Mouse (Mus musculus) thymus, adult 2 months (tissue): ENCODE measurements around the gene Sema6c. TPM values are rescaled to one million over a fixed set of nuclear protein-coding genes. Genes with fewer than 3 reads are reported as not detected.

Source experiments
- DNase-seq: peaks from one replicate; pipeline ENCODE4 v3.0.0; 2021
- H3K27ac ChIP-seq: fragments of 200-500 bp; 2 replicates; pipeline ENCODE4 v1.5.1; 2012; ENCODE audit warnings: low read length, control low read depth; ENCODE audit not compliant: control insufficient read depth, insufficient read depth
- H3K27me3 ChIP-seq: fragments of 200-500 bp; 2 replicates; pipeline ENCODE4 v1.6.1; 2012; ENCODE audit warnings: mild to moderate bottlenecking, low read length, moderate library complexity, mixed read lengths; ENCODE audit not compliant: control insufficient read depth, insufficient read depth
- H3K36me3 ChIP-seq: fragments of 200-500 bp; 2 replicates; pipeline ENCODE4 v1.6.1; 2012; ENCODE audit warnings: mild to moderate bottlenecking, low read length, moderate library complexity; ENCODE audit not compliant: control insufficient read depth, insufficient read depth
- H3K4me1 ChIP-seq: fragments of 200-500 bp; replicated peaks from 2 replicates; pipeline ENCODE4 v1.6.1; 2012; ENCODE audit warnings: low read length; ENCODE audit not compliant: control insufficient read depth, insufficient read depth
- H3K4me3 ChIP-seq: fragments of 200-500 bp; 2 replicates; pipeline ENCODE4 v1.5.1; 2012; ENCODE audit warnings: mild to moderate bottlenecking, low read length, control low read depth, moderate library complexity; ENCODE audit not compliant: control insufficient read depth, insufficient read depth
- CTCF ChIP-seq: fragments of 200-500 bp; IDR thresholded peaks from 2 replicates; pipeline ENCODE4 v1.5.1; 2012; ENCODE audit warnings: mild to moderate bottlenecking, control low read depth, low read length, moderate library complexity, borderline replicate concordance; ENCODE audit not compliant: control insufficient read depth, poor library complexity, insufficient read depth; ENCODE audit errors: extremely low read depth
- POLR2A ChIP-seq: fragments of 200-500 bp; IDR thresholded peaks from 2 replicates; pipeline ENCODE4 v1.6.1; 2012; ENCODE audit warnings: mild to moderate bottlenecking, low read length, control low read depth, moderate library complexity; ENCODE audit not compliant: control insufficient read depth, poor library complexity, insufficient read depth; ENCODE audit errors: extremely low read depth
- WGBS: fragments of 180-500 bp; shearing (Covaris S2); methylation state at CpG from one replicate; pipeline ENCODE4 v1.1.7; 2018; 5-methylcytosine and 5-hydroxymethylcytosine counted together
- polyA plus RNA-seq: library from polyadenylated mRNA; depleted of rRNA; stranded (reverse); fragments of >200 nt; gene quantifications from 2 replicates; pipeline ENCODE4 v1.2.3, GENCODE M21; 2012

Gene Sema6c
- polyA plus RNA-seq, 1 experiment, result 12.0 TPM

GRCm38 (mm10) chr3:95141952-95142616, 18.2 kb upstream of the Sema6c start, which contains the start of gene Tnfaip8l2:
Gene Tnfaip8l2, minus strand, starts transcription at chr3:95142360.
- peak; percentile 64 for DNase-seq
- peak within 1 kb of the TSS; percentile 97 for H3K27ac ChIP-seq
- H3K4me3 ChIP-seq, result peak within 1 kb of the TSS; percentile 42
- no peaks in the 10 kb centered on the region for H3K27me3 ChIP-seq
- H3K36me3 ChIP-seq, result peaks cover 11% of the 10 kb centered on the region; the same call in 1 of the 2 replicates
- WGBS, result 21% methylated on average over 10 of the region's 10 CpGs
- TF ChIP-seq CTCF, result no peak
- no peak for TF ChIP-seq POLR2A
- peaks cover 32% of the 10 kb centered on the region for H3K4me1 ChIP-seq

- H3K4me1 ChIP-seq, result peaks cover 32% of the 10 kb centered on the region
- peaks cover 11% of the 10 kb centered on the region; the same call in 1 of the 2 replicates for H3K36me3 ChIP-seq
- H3K27me3 ChIP-seq, result no peaks in the 10 kb centered on the region
- TF ChIP-seq POLR2A (no peak), CTCF (peak; percentile 89)
- H3K4me3 ChIP-seq, result no peak overlapping the region
- peak overlapping the region; percentile 97; the same call in 1 of the 2 replicates for H3K27ac ChIP-seq
- peak; percentile 91 for DNase-seq
- 8% methylated on average over 5 of the region's 5 CpGs for WGBS
Measured at GRCm38 (mm10) chr3:95142617-95143011, 17.6 kb upstream of the Sema6c start.

GRCm38 (mm10) chr3:95147924-95148323, 12.3 kb upstream of the Sema6c start:
- WGBS, result 90% methylated on average over 3 of the region's 3 CpGs
- Histone ChIP-seq H3K4me1 (no peaks in the 10 kb centered on the region), H3K4me3 (no peak overlapping the region), H3K27ac (no peak overlapping the region), H3K36me3 (no peaks in the 10 kb centered on the region), H3K27me3 (no peaks in the 10 kb centered on the region)
- DNase-seq, result no peak
- TF ChIP-seq POLR2A, result no peak
- TF ChIP-seq CTCF, result no peak

GRCm38 (mm10) chr3:95153874-95154273, 6.4 kb upstream of the Sema6c start:
- WGBS, result 36% methylated on average over 4 of the region's 4 CpGs
- DNase-seq, result peak; percentile 74
- no peak overlapping the region for H3K4me3 ChIP-seq

GRCm38 (mm10) chr3:95159511-95159986, 708 bp upstream of the Sema6c start:
- WGBS, result 24% methylated on average over 8 of the region's 8 CpGs
- peaks cover 6% of the 10 kb centered on the region; the same call in 1 of the 2 replicates for H3K27me3 ChIP-seq
- no peak overlapping the region for H3K27ac ChIP-seq

More at GRCm38 (mm10) chr3:95153874-95154273, 6.4 kb upstream of the Sema6c start:
- H3K4me1 ChIP-seq, result no peaks in the 10 kb centered on the region
- TF ChIP-seq CTCF (no peak), POLR2A (no peak)
- no peaks in the 10 kb centered on the region for H3K27me3 ChIP-seq
- no peak overlapping the region for H3K27ac ChIP-seq
- no peaks in the 10 kb centered on the region for H3K36me3 ChIP-seq

GRCm38 (mm10) chr3:95161041-95161551, 839 bp downstream of the Sema6c start:
- no peak overlapping the region for H3K27ac ChIP-seq
- 17% methylated on average over 30 of the region's 30 CpGs for WGBS
- no peaks in the 10 kb centered on the region for H3K36me3 ChIP-seq
- peak overlapping the region; percentile 83 for H3K4me3 ChIP-seq
- no peak for TF ChIP-seq POLR2A
- TF ChIP-seq CTCF, result no peak
- peaks cover 6% of the 10 kb centered on the region; the same call in 1 of the 2 replicates for H3K27me3 ChIP-seq
- peak; percentile 19 for DNase-seq
- H3K4me1 ChIP-seq, result peaks cover 15% of the 10 kb centered on the region

More at GRCm38 (mm10) chr3:95159511-95159986, 708 bp upstream of the Sema6c start:
- Histone ChIP-seq H3K4me3 (peak overlapping the region; percentile 83), H3K36me3 (no peaks in the 10 kb centered on the region), H3K4me1 (peaks cover 15% of the 10 kb centered on the region)
- TF ChIP-seq POLR2A, result no peak
- no peak for TF ChIP-seq CTCF
- DNase-seq, result peak; percentile 3
